Mouse (Mus musculus): ENCODE measurements at regions not wholly inside any gene's neighbourhood (a gene's known extent, or its start where the extent isn't known, plus 50 kb on each side); places are given as distances from the start of the nearest gene placed in this dataset.

DNA sequence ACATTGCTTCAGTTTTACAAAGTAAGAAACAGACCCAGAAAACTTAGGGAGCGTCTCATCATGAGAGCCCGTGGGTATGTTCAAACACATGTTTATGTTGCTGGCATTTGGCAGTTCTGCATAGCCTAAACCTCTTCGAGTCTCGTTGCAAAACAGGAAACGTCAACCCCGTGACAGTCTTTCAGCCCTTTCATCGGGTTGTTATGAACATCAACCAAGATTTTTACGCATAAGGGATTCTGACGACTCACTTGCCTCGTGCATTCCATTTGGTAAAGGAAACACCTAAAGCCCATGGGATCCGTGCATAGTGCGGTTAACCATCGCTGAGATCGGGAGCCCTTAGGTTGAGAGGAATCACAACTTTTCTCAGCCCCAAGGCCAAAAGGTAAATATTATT is 115.7 kb downstream of the Gpam start:
- DNase-seq (ENCODE audit: low spot score) (no peak), ATAC-seq (ENCODE audit: low FRiP score) (no peak)
- H3K9ac ChIP-seq: no peak overlapping the region
- no peak overlapping the region for H3K4me3 ChIP-seq (replicated peaks; ENCODE audit: low read length)
- 0 out of 2 replicates have a peak, but pooled peaks cover 5% of the 10 kb centered on the region for H3K4me1 ChIP-seq (replicated peaks; ENCODE audit: control insufficient read depth, insufficient read depth, low read length)
- no peak overlapping the region for H3K4me2 ChIP-seq (replicated peaks)
- H3K9me3 ChIP-seq (ENCODE audit: control insufficient read depth, low read length): peaks cover 7% of the 10 kb centered on the region
- no peaks in the 10 kb centered on the region for H3K27me3 ChIP-seq (ENCODE audit: control insufficient read depth, insufficient read depth, low read length)
- H3K27ac ChIP-seq: no peak overlapping the region
- 92% methylated on average over 14 of the region's 14 CpGs for WGBS
- H3K36me3 ChIP-seq (replicated peaks; ENCODE audit: control insufficient read depth, insufficient read depth): no peaks in the 10 kb centered on the region

DNA sequence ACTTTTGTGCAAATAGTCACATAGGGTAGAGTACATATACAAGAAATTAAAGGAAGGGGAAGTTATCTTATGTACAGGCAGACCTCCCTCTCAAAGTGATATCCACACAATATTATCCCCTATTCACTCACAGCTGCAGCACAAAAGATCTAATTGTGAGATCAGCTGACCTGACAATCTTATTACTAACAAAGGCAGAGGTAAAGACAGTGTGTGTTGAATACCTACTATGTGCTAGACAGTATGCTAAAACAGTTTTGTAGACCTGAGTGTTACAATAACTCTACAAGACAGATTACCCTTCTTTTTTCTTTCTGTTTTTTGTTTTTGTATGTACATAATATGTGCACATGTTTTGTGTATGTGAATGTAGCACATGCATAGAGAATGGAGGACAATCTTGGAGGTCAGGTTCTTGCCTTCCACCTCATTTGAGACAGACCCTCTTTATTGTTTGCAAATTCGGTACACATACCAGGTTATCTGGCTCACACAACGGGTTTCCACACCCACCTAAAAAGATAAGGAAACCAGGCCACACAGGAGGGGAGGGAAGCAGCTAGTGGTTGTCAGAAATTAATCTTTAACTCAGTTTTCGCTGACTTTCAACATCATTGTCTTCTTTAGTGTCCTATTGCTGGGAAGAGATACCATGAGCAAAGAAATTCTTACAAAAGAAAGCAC is 118.4 kb downstream of the Gpam start:
- peaks cover 10% of the 10 kb centered on the region for H3K9me3 ChIP-seq (ENCODE audit: control insufficient read depth, low read length)
- no peak overlapping the region for H3K4me2 ChIP-seq (replicated peaks)
- H3K4me1 ChIP-seq (replicated peaks; ENCODE audit: control insufficient read depth, insufficient read depth, low read length): 0 out of 2 replicates have a peak, but pooled peaks cover 5% of the 10 kb centered on the region
- 84% methylated on average over 3 of the region's 3 CpGs for WGBS
- ATAC-seq (ENCODE audit: low FRiP score): no peak
- no peak overlapping the region for H3K9ac ChIP-seq
- DNase-seq (ENCODE audit: low spot score): no peak
- H3K27me3 ChIP-seq (ENCODE audit: control insufficient read depth, insufficient read depth, low read length): no peaks in the 10 kb centered on the region
- no peaks in the 10 kb centered on the region for H3K36me3 ChIP-seq (replicated peaks; ENCODE audit: control insufficient read depth, insufficient read depth)
- H3K27ac ChIP-seq: no peak overlapping the region
- no peak overlapping the region for H3K4me3 ChIP-seq (replicated peaks; ENCODE audit: low read length)

DNA sequence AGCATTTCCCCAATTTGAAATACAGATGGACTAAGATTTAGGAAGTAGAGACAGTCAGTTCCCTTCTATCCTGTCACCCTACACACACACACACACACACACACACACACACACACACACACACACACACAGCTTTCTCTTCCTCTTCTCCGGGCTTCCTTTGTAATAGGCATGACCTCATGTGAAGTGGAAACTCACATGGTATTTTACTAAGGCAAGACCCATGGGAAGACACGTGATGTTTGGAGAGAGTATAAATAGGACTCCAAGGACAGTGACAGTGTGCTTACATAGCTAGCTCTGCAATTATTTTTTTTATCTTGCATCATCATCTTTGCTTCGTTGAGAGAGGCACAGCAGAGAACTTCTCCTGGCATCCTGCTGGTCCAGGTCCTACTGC is 137.1 kb downstream of the Gpam start:
- Histone ChIP-seq H3K27ac (no peak overlapping the region), H3K4me1 (replicated peaks; ENCODE audit: control insufficient read depth, insufficient read depth, low read length) (no peaks in the 10 kb centered on the region), H3K27me3 (ENCODE audit: control insufficient read depth, insufficient read depth, low read length) (no peaks in the 10 kb centered on the region), H3K4me3 (replicated peaks; ENCODE audit: low read length) (no peak overlapping the region), H3K9me3 (ENCODE audit: control insufficient read depth, low read length) (no peaks in the 10 kb centered on the region), H3K9ac (no peak overlapping the region), H3K36me3 (replicated peaks; ENCODE audit: control insufficient read depth, insufficient read depth) (no peaks in the 10 kb centered on the region), H3K4me2 (replicated peaks) (no peak overlapping the region)
- DNase-seq (ENCODE audit: low spot score) (no peak), ATAC-seq (ENCODE audit: low FRiP score) (no peak)
- 80% methylated on average over 3 of the region's 3 CpGs for WGBS

DNA sequence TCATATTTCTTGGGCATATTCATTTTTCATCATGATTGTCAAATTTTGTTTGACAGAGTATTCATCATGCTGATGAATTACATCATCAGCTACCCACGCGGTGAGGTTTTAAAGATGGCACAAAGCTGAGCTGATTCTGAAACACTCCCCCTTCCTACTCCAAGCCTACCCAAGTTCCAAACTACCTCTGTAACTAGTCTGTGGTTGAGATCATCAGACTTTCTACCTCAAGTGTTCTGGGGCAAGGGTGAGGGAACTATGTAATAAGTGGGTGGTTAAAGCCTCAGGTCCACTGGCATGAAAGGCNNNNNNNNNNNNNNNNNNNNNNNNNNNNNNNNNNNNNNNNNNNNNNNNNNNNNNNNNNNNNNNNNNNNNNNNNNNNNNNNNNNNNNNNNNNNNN is 142.5 kb downstream of the Gpam start:
- DNase-seq (ENCODE audit: low spot score) (no peak), ATAC-seq (ENCODE audit: low FRiP score) (no peak)
- Histone ChIP-seq H3K27ac (no peak overlapping the region), H3K27me3 (ENCODE audit: control insufficient read depth, insufficient read depth, low read length) (no peaks in the 10 kb centered on the region), H3K36me3 (replicated peaks; ENCODE audit: control insufficient read depth, insufficient read depth) (no peaks in the 10 kb centered on the region), H3K9ac (no peak overlapping the region), H3K4me2 (replicated peaks) (no peak overlapping the region), H3K4me1 (replicated peaks; ENCODE audit: control insufficient read depth, insufficient read depth, low read length) (no peaks in the 10 kb centered on the region), H3K4me3 (replicated peaks; ENCODE audit: low read length) (no peak overlapping the region), H3K9me3 (ENCODE audit: control insufficient read depth, low read length) (no peaks in the 10 kb centered on the region)
- 74% methylated on average over 2 of the region's 2 CpGs for WGBS

DNA sequence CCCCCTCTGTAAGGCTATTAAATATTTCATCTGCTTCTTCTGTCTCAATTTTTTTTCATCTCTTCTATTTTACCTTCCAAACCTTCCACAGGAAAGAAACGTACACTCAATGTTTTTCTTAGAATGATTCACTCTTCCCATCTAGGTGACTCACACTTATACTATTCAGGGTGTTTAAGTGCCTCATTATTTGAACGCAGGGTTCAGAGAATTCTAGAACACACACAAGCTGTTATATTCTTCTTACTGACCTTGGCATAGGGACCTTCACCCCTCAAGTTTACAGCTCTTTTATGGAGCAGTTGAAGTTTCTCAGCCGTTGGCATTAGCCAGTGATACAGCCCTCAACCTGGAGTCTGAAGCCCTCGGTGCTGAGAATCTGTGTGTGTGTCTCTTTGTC is 144.2 kb downstream of the Gpam start:
- Histone ChIP-seq H3K27ac (no peak overlapping the region), H3K4me1 (replicated peaks; ENCODE audit: control insufficient read depth, insufficient read depth, low read length) (no peaks in the 10 kb centered on the region), H3K4me2 (replicated peaks) (no peak overlapping the region), H3K9me3 (ENCODE audit: control insufficient read depth, low read length) (no peaks in the 10 kb centered on the region), H3K9ac (no peak overlapping the region), H3K27me3 (ENCODE audit: control insufficient read depth, insufficient read depth, low read length) (no peaks in the 10 kb centered on the region), H3K4me3 (replicated peaks; ENCODE audit: low read length) (no peak overlapping the region), H3K36me3 (replicated peaks; ENCODE audit: control insufficient read depth, insufficient read depth) (no peaks in the 10 kb centered on the region)
- no peak for ATAC-seq (ENCODE audit: low FRiP score)
- 82% methylated on average over 4 of the region's 4 CpGs for WGBS
- DNase-seq (ENCODE audit: low spot score): no peak

DNA sequence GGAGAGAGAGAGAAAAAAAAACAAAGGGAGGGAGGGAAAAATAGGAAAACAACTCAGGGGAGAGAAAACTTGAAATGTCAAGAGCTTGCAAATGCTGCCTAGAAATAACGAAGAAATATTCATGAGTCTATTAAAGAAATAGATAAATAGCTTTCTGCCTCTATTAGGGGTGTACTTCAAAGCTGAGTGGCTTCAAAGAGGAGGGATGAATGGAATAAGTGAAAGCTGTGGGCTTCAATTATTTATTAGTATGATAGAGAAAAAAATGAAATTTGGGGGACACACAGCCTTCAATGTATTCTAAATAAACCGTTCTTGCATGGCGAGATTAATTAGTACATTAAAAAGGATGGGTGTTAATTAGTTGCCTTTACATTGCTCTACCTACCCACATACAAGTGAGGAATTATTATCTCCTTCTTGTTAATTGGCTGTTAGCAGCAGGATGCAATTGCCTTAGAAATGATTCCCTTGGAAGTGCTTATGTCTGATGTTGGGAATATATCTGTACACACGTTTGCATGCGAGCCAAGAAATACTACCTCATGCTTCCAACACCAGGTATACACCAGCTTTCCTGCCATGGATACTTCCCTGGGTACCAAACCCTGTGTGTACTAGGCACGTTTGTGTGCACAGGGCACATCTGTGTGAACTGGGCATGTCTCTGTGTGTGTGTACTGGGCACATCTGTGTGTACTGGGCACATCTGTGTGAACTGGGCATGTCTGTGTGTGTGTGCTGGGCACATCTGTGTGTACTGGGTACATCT is 155.4 kb downstream of the Gpam start:
- Histone ChIP-seq H3K9me3 (ENCODE audit: control insufficient read depth, low read length) (0 out of 2 replicates have a peak, but pooled peaks cover 3% of the 10 kb centered on the region), H3K27ac (no peak overlapping the region), H3K4me1 (replicated peaks; ENCODE audit: control insufficient read depth, insufficient read depth, low read length) (no peaks in the 10 kb centered on the region), H3K27me3 (ENCODE audit: control insufficient read depth, insufficient read depth, low read length) (no peaks in the 10 kb centered on the region), H3K9ac (no peak overlapping the region), H3K4me2 (replicated peaks) (no peak overlapping the region), H3K4me3 (replicated peaks; ENCODE audit: low read length) (no peak overlapping the region), H3K36me3 (replicated peaks; ENCODE audit: control insufficient read depth, insufficient read depth) (no peaks in the 10 kb centered on the region)
- WGBS: 71% methylated on average over 6 of the region's 6 CpGs
- no peak; the same call in 1 of the 2 replicates for ATAC-seq (ENCODE audit: low FRiP score)
- DNase-seq (ENCODE audit: low spot score): no peak

DNA sequence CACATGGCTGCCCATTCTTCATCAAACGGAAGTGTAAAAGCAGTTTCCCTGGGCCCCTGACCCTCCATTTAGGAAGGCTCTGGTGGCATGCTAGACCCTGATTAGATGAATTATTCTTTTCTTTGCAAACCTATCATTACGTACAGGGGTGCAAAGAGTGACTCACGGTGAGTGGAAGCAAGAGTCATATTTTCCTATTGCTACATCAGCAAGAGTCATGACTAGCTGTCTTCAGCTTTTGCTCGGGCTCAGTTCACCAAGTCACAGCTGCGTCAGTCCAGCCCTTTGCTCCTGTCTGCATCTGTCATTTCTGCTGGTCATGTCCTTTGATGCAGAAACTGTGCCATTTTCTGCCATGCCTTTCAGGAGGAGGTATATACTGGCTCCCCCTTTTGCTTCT is 168.7 kb downstream of the Gpam start:
- Histone ChIP-seq H3K27me3 (ENCODE audit: control insufficient read depth, insufficient read depth, low read length) (no peaks in the 10 kb centered on the region), H3K27ac (no peak overlapping the region), H3K4me1 (replicated peaks; ENCODE audit: control insufficient read depth, insufficient read depth, low read length) (no peaks in the 10 kb centered on the region), H3K4me2 (replicated peaks) (no peak overlapping the region), H3K9me3 (ENCODE audit: control insufficient read depth, low read length) (no peaks in the 10 kb centered on the region), H3K9ac (no peak overlapping the region), H3K36me3 (replicated peaks; ENCODE audit: control insufficient read depth, insufficient read depth) (no peaks in the 10 kb centered on the region), H3K4me3 (replicated peaks; ENCODE audit: low read length) (no peak overlapping the region)
- ATAC-seq (ENCODE audit: low FRiP score) (no peak), DNase-seq (ENCODE audit: low spot score) (no peak)
- 92% methylated on average over 5 of the region's 5 CpGs for WGBS

DNA sequence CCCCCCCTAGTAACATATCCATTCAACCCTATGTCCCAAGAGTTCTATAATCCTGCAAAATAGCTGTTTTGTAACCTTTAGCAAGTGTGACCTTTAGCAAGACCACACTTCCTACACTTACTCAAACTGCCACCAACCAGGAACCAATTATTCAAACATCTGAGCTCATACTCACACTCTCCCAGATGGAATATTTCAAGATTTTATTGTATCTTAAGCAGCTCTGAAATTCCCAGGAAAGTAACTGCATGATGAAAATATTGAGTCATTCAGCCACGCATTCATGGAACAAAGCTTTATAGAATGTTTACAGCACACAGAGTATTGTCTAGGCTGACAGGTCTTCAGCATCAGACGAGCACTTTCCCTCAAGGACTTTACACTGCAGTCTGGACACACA is 171.9 kb downstream of the Gpam start:
- no peaks in the 10 kb centered on the region for H3K27me3 ChIP-seq (ENCODE audit: control insufficient read depth, insufficient read depth, low read length)
- no peaks in the 10 kb centered on the region for H3K9me3 ChIP-seq (ENCODE audit: control insufficient read depth, low read length)
- ATAC-seq (ENCODE audit: low FRiP score): no peak
- no peak for DNase-seq (ENCODE audit: low spot score)
- H3K9ac ChIP-seq: no peak overlapping the region
- H3K36me3 ChIP-seq (replicated peaks; ENCODE audit: control insufficient read depth, insufficient read depth): no peaks in the 10 kb centered on the region
- H3K27ac ChIP-seq: no peak overlapping the region
- 56% methylated on average over 2 of the region's 2 CpGs for WGBS
- H3K4me1 ChIP-seq (replicated peaks; ENCODE audit: control insufficient read depth, insufficient read depth, low read length): no peaks in the 10 kb centered on the region
- H3K4me3 ChIP-seq (replicated peaks; ENCODE audit: low read length): no peak overlapping the region
- no peak overlapping the region for H3K4me2 ChIP-seq (replicated peaks)

DNA sequence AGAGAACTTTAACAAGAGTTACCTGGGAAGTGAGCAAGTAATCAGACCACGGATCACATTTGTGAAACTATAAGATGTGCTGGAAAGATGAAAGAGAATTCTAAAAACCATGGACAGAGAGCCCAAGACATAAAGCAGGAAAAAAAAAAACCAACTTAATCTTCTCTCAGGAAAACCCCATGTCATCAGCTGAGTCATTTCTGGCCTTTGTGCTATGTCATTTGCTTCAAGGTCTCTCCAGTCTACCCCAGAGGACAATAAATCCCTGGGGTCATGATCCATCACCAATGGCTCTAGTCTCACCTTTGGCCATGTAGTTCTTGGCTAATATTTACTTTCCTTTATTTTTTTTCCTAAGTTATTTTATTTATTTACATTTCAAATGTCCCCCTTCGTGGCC is 174.5 kb downstream of the Gpam start:
- H3K4me2 ChIP-seq (replicated peaks): no peak overlapping the region
- H3K4me3 ChIP-seq (replicated peaks; ENCODE audit: low read length): no peak overlapping the region
- DNase-seq (ENCODE audit: low spot score) (no peak), ATAC-seq (ENCODE audit: low FRiP score) (no peak)
- H3K27ac ChIP-seq: no peak overlapping the region
- no peaks in the 10 kb centered on the region for H3K27me3 ChIP-seq (ENCODE audit: control insufficient read depth, insufficient read depth, low read length)
- no peaks in the 10 kb centered on the region for H3K9me3 ChIP-seq (ENCODE audit: control insufficient read depth, low read length)
- H3K9ac ChIP-seq: no peak overlapping the region
- WGBS: 70% methylated on average over 2 of the region's 2 CpGs
- H3K4me1 ChIP-seq (replicated peaks; ENCODE audit: control insufficient read depth, insufficient read depth, low read length): 0 out of 2 replicates have a peak, but pooled peaks cover 9% of the 10 kb centered on the region
- H3K36me3 ChIP-seq (replicated peaks; ENCODE audit: control insufficient read depth, insufficient read depth): no peaks in the 10 kb centered on the region
